Mouse (Mus musculus) MEL (cell line): ENCODE measurements around the gene Cltc. TPM values are rescaled to one million over a fixed set of nuclear protein-coding genes. Genes with fewer than 3 reads are reported as not detected.

Experiments
- DNase-seq: peaks from one replicate; pipeline ENCODE4 v3.0.0; 2011; ENCODE audit warnings: low read depth, low spot score
- H3K27ac ChIP-seq: 2 replicates; pipeline ENCODE4 v1.5.1; 2012; ENCODE audit warnings: low read depth, mild to moderate bottlenecking, control low read depth, low read length, moderate library complexity; ENCODE audit not compliant: control insufficient read depth
- H3K27me3 ChIP-seq, 2 experiments: fragments of 150-350 bp in 1 of 2; sonication (generic) in 1 of 2; 2 replicates each; pipeline ENCODE4 v1.6.1; 2012; ENCODE audit warnings: low read length in 2 of 2, mild to moderate bottlenecking in 2 of 2, improper control_type of control experiment in 1 of 2, moderate library complexity in 1 of 2; ENCODE audit not compliant: insufficient read depth in 2 of 2, control insufficient read depth in 1 of 2
- H3K36me3 ChIP-seq, 2 experiments: 2 replicates each; pipeline ENCODE4 v1.6.1; 2012 to 2014; ENCODE audit warnings: low read length in 2 of 2, improper control_type of control experiment in 1 of 2, inconsistent platforms in 1 of 2, mild to moderate bottlenecking in 1 of 2; ENCODE audit not compliant: insufficient read depth in 2 of 2, control insufficient read depth in 1 of 2
- H3K4me1 ChIP-seq, 2 experiments: fragments of 150-350 bp in 1 of 2; sonication (generic) in 1 of 2; 2 replicates each; pipeline ENCODE4 v1.6.1; 2012; ENCODE audit warnings: low read length in 2 of 2, improper control_type of control experiment in 1 of 2, mild to moderate bottlenecking in 1 of 2; ENCODE audit not compliant: insufficient read depth in 2 of 2, control insufficient read depth in 1 of 2
- H3K4me3 ChIP-seq, 2 experiments: fragments of 150-350 bp in 1 of 2; sonication (generic) in 1 of 2; 2 replicates each; pipeline ENCODE4 v1.5.1; 2012; ENCODE audit warnings: low read depth in 2 of 2, low read length in 2 of 2, mild to moderate bottlenecking in 2 of 2, moderate library complexity in 2 of 2, control low read depth in 1 of 2, improper control_type of control experiment in 1 of 2; ENCODE audit not compliant: control insufficient read depth in 1 of 2, insufficient read depth in 1 of 2
- H3K79me2 ChIP-seq: 2 replicates; pipeline ENCODE4 v1.6.1; 2012; ENCODE audit warnings: mild to moderate bottlenecking, low read length, moderate library complexity; ENCODE audit not compliant: control insufficient read depth, poor library complexity, insufficient read depth
- H3K9ac ChIP-seq: 2 replicates; pipeline ENCODE4 v1.6.1; 2012; ENCODE audit warnings: low read depth, mild to moderate bottlenecking, control low read depth, low read length, moderate library complexity; ENCODE audit not compliant: control insufficient read depth, poor library complexity, severe bottlenecking
- H3K9me3 ChIP-seq: fragments of 150-350 bp; sonication (generic); replicated peaks from 2 replicates; pipeline ENCODE4 v1.6.1; 2012; ENCODE audit warnings: mild to moderate bottlenecking, low read length, improper control_type of control experiment, moderate library complexity; ENCODE audit not compliant: insufficient read depth
- BHLHE40 ChIP-seq: IDR thresholded peaks from 2 replicates; pipeline ENCODE4 v1.6.1; 2012; ENCODE audit warnings: low read depth, mild to moderate bottlenecking, inconsistent platforms, low read length, improper control_type of control experiment, borderline replicate concordance
- CHD2 ChIP-seq: IDR thresholded peaks from 2 replicates; pipeline ENCODE4 v1.6.1; 2011; ENCODE audit warnings: low read length, improper control_type of control experiment
- ETS1 ChIP-seq: IDR thresholded peaks from 2 replicates; pipeline ENCODE4 v1.6.1; 2012; ENCODE audit warnings: low read depth, mild to moderate bottlenecking, inconsistent platforms, low read length, improper control_type of control experiment, moderate library complexity
- GABPA ChIP-seq: IDR thresholded peaks from 2 replicates; pipeline ENCODE4 v1.6.1; 2012; ENCODE audit warnings: low read depth, mild to moderate bottlenecking, inconsistent platforms, low read length, improper control_type of control experiment, moderate library complexity
- HCFC1 ChIP-seq: IDR thresholded peaks from 2 replicates; pipeline ENCODE4 v1.6.1; 2012; ENCODE audit warnings: low read depth, mild to moderate bottlenecking, inconsistent platforms, low read length, improper control_type of control experiment, moderate library complexity
- JUND ChIP-seq: IDR thresholded peaks from 2 replicates; pipeline ENCODE4 v1.6.1; 2011; ENCODE audit warnings: low read depth, mild to moderate bottlenecking, improper control_type of control experiment, low read length
- KAT2A ChIP-seq: conservative IDR thresholded peaks from 2 replicates; pipeline ENCODE4 v1.6.1; 2012; ENCODE audit warnings: low read depth, low read length, improper control_type of control experiment, inconsistent platforms
- MAX ChIP-seq: IDR thresholded peaks from 2 replicates; pipeline ENCODE4 v1.6.1; 2011; ENCODE audit warnings: low read length, improper control_type of control experiment
- MXI1 ChIP-seq: IDR thresholded peaks from 2 replicates; pipeline ENCODE4 v1.6.1; 2011; ENCODE audit warnings: mild to moderate bottlenecking, low read depth, low read length, improper control_type of control experiment
- MYC ChIP-seq: IDR thresholded peaks from 2 replicates; pipeline ENCODE4 v1.6.1; 2011; ENCODE audit warnings: low read depth, mild to moderate bottlenecking, low read length, improper control_type of control experiment, moderate library complexity
- NELFE ChIP-seq: IDR thresholded peaks from 2 replicates; pipeline ENCODE4 v1.6.1; 2011; ENCODE audit warnings: low read depth, low read length, improper control_type of control experiment
- POLR2AphosphoS5 ChIP-seq: IDR thresholded peaks from 2 replicates; pipeline ENCODE4 v1.6.1; 2012; ENCODE audit warnings: low read depth, borderline replicate concordance, mild to moderate bottlenecking, inconsistent platforms, low read length, moderate library complexity, mixed read lengths
- SIN3A ChIP-seq: IDR thresholded peaks from 2 replicates; pipeline ENCODE4 v1.6.1; 2012; ENCODE audit warnings: low read length, improper control_type of control experiment, inconsistent platforms
- TAL1 ChIP-seq: IDR thresholded peaks from 2 replicates; pipeline ENCODE4 v1.6.1; 2012; ENCODE audit warnings: mild to moderate bottlenecking, inconsistent platforms, low read length, moderate library complexity, mixed read lengths
- UBTF ChIP-seq: IDR thresholded peaks from 2 replicates; pipeline ENCODE4 v1.6.1; 2012; ENCODE audit warnings: low read depth, mild to moderate bottlenecking, inconsistent platforms, low read length, improper control_type of control experiment, moderate library complexity, borderline replicate concordance; ENCODE audit not compliant: insufficient read depth
- ZKSCAN1 ChIP-seq: IDR thresholded peaks from 2 replicates; pipeline ENCODE4 v1.6.1; 2012; ENCODE audit warnings: low read depth, mild to moderate bottlenecking, inconsistent platforms, low read length, improper control_type of control experiment, moderate library complexity
- ZMIZ1 ChIP-seq: IDR thresholded peaks from 2 replicates; pipeline ENCODE4 v1.6.1; 2012; ENCODE audit warnings: low read depth, mild to moderate bottlenecking, inconsistent platforms, low read length, improper control_type of control experiment, moderate library complexity
- ZNF384 ChIP-seq: IDR thresholded peaks from 2 replicates; pipeline ENCODE4 v1.6.1; 2012; ENCODE audit warnings: low read depth, mild to moderate bottlenecking, inconsistent platforms, low read length, improper control_type of control experiment
- polyA plus RNA-seq, 2 experiments: library from polyadenylated mRNA; stranded (reverse) in 1 of 2; unstranded in 1 of 2; fragments of >175 nt in 1 of 2; fragments of >200 nt in 1 of 2; gene quantifications; 2 replicates each; pipeline versions ENCODE4 v1.2.1 to v1.2.4; 2012; ENCODE audit warnings: low replicate concordance in 2 of 2, low read depth in 1 of 2; ENCODE audit not compliant: insufficient read length in 2 of 2, insufficient read depth in 1 of 2, missing spikeins in 1 of 2
- total RNA-seq: library from RNA; depleted of rRNA; stranded (reverse); fragments of 300-350 nt; gene quantifications from 2 replicates; pipeline ENCODE4 v1.2.3, GENCODE M21; 2012

The Cltc gene
- total and polyA plus RNA-seq, 3 experiments: 149 to 300 (median 205) TPM

- no peak overlapping the region for H3K9ac ChIP-seq
- DNase-seq: no peak
- TF ChIP-seq BHLHE40 (no peak), UBTF (no peak), SIN3A (no peak), MYC (no peak), KAT2A (no peak), POLR2AphosphoS5 (no peak), ZKSCAN1 (no peak), NELFE (no peak), TAL1 (no peak), CHD2 (no peak), ZMIZ1 (no peak), GABPA (no peak), MXI1 (no peak), MAX (no peak), JUND (no peak)
- H3K4me3 ChIP-seq: no peak overlapping the region
- peaks cover 4 to 27% of the 10 kb centered on the region in 2 experiments; a peak in 3 of 4 replicates for H3K4me1 ChIP-seq
- H3K36me3 ChIP-seq: peaks cover 35 to 84% of the 10 kb centered on the region in 2 experiments
- no peaks in the 10 kb centered on the region for H3K9me3 ChIP-seq
- peaks cover 2% of the 10 kb centered on the region; the same call in 1 of the 2 replicates for H3K79me2 ChIP-seq
- no peak overlapping the region for H3K27ac ChIP-seq
- no peaks in the 10 kb centered on the region for H3K27me3 ChIP-seq
Measured at GRCm38 (mm10) chr11:86719390-86719789, 38.0 kb downstream of the Cltc start.

- no peak for TF ChIP-seq TAL1
- no peak for TF ChIP-seq ZNF384
- TF ChIP-seq ETS1: no peak
- no peak for TF ChIP-seq HCFC1
- TF ChIP-seq MAX: no peak
- TF ChIP-seq SIN3A: 0 out of 2 replicates have a peak, but pooled peaks have one; percentile 1
- Histone ChIP-seq H3K9me3 (no peaks in the 10 kb centered on the region), H3K27me3 (no peaks in the 10 kb centered on the region), H3K79me2 (peaks cover 3% of the 10 kb centered on the region; the same call in 1 of the 2 replicates), H3K9ac (no peak overlapping the region), H3K36me3 (peaks cover 32 to 82% of the 10 kb centered on the region in 2 experiments), H3K4me3 (no peak overlapping the region), H3K4me1 (peaks cover 4 to 23% of the 10 kb centered on the region in 2 experiments; a peak in 3 of 4 replicates), H3K27ac (no peak overlapping the region)
- DNase-seq: no peak
Measured at GRCm38 (mm10) chr11:86718369-86718768, 39.0 kb downstream of the Cltc start.
